Mouse (Mus musculus) T-helper 17 cell (primary cell): Measurements from ENCODE around the gene Slc3a2.
"Not testable (repeated sequence)": the region's sequence is repeated elsewhere in the genome, so short reads cannot be mapped to it uniquely, and the experiment has no call there.

Experiments used
- in situ Hi-C, 2 experiments: fragments of 300-600 bp; cut with MboI, MseI; formaldehyde crosslinking; loops; 1 replicate in 1 of 2; 2 replicates in 1 of 2; pipeline ENCODE4 v1.15.1; 2025; ENCODE audit warnings: high pct_unique_total_duplicates in 2 of 2

Slc3a2 gene

DNA sequence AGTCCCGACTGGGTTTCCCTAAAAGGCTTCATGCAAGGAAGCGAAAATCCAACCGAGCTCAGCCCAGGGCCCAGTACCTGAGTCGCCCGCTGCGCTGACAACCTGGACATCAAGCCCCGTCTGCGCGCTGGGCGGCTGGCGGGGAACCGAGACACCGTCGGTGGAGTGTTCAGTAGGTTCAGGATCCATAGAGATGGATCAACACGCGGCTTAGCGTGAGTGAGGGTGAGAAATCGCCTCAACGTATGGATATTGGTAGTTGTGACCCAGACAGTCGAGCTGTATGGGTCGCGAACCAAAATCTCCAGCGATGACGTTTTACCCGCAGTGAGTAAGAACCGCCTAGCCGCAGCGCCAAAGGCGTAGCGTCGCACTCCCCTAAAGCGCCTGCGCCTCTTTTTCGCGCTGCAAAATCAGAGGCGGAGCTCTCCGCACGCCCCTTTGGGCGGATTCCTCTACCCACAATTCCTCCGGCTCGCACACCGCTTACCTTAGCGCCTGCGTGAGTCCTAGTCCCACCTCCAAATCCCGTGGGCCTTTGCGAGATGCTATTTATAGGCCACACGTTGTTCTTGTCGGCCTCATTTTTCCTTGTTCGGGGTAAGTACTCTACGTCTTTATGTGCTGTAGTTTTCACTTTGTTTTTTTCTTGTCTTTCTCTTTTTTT, at the start of gene Slc3a2:
Slc3a2 (minus strand) TSS at position 463 of the 667 bp plus-strand sequence.
- in situ Hi-C loops = loop anchor here in 1 of 2 experiments (25.0 kb wide), 1 partner anchor 1236 kb away; the partner anchor contains the start of genes Atl3 and Rtn3

DNA sequence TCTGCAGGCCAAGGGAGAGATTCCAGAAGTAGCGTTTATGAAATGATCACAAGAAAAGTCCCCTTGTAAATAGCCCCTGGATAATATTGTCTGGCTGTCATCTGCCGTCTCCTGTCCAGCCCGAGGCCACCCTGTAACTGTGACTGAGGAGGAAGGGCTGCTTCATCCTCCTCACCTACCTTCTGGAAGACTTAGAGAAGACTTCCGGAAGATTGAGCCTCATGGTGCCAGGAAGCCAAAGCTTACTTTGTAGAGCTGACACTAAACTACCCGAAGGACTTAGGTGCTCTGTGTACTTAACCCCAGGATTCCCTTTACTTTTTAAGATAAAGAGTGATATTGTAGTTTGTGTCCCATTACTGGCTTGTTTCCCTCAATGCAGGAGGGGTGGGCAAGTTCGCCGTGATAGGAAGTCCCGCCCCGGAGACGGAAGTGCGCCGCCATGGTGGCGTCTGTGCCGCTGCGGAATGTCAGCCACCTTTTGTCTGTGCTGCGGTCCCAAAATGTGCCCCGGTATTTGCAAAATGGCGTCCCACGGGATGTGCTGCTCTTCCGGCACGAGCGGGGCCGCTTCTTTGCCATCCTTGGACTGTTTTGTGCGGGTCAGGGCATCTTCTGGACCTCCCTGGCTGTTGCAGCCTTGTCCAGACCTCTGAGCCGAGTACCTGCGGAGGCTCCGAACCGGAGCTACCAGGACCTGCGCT, 47.5 kb upstream of the Slc3a2 start, which contains the start of gene Tmem223:
Tmem223 (plus strand) TSS at position 430 of the 704 bp plus-strand sequence.
- in situ Hi-C loops = no loop called here

DNA sequence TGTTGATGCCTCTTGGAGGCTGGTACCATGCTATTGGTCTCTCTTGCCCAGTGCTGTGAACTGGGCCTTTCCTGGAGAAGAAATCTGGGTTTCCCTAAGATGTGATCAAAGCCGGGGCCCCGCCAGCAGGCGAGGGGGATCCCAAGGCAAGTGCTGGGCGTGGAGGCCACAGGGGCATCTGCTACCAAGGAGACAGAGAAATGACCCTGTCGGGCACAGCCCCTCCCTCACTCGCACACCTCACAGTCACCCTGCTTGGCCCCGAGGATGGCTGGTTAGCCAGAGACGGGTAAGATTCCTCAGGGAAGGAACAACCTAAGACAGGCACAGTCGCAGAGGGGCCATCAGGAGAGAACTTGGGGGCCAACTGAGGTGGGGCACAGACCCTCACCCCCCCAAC, 42.4 kb upstream of the Slc3a2 start:
- in situ Hi-C loops = no loop called here

GRCm38 (mm10) chr19:8763276-8763675, 40.1 kb upstream of the Slc3a2 start:
- in situ Hi-C loops = no loop called here

DNA sequence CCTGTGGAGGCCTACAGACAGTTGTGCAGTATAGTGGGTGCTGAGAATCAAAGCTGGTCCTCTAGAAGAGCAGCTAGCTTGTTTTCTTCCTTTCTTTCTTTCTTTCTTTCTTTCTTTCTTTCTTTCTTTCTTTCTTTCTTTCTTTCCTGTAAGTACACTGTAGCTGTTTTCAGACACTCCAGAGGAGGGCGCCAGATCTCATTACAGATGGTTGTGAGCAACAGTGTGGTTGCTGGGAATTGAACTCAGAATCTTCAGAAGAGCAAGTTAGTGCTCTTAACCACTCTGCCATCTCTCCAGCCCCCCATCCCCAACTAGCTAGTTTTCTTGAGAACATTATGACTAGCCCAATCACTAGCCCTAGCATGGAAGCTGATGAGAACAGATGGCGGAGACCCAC, 37.6 kb upstream of the Slc3a2 start:
- in situ Hi-C loops = no loop called here

GRCm38 (mm10) chr19:8758899-8759298, 35.7 kb upstream of the Slc3a2 start:
- in situ Hi-C loops = no loop called here

DNA sequence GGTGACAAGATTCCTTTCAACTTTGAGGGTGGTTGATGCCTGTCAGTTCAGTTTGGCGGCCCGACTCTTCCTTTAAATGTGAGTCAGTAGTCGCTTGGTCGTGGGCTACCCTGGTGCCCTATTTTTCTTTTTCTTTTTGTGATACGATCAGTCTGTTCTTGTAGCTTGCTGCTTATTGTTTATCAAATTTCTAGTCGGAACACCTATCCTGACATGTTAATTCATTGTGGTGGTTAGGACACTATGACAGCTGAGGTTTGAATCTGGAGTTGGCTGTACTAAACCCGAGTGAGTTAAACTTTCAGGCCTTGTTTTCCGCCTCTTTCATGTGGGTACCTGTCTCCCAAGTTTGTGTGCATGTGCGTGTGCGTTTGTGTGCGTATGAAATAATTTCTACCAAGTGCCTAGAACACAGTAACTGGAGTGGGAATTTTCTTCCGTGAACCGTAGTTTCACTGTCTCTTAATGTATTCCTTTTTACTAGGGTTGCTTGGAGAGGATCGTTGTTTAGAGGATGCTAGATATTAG, 34.4 kb upstream of the Slc3a2 start:
- in situ Hi-C loops = no loop called here

DNA sequence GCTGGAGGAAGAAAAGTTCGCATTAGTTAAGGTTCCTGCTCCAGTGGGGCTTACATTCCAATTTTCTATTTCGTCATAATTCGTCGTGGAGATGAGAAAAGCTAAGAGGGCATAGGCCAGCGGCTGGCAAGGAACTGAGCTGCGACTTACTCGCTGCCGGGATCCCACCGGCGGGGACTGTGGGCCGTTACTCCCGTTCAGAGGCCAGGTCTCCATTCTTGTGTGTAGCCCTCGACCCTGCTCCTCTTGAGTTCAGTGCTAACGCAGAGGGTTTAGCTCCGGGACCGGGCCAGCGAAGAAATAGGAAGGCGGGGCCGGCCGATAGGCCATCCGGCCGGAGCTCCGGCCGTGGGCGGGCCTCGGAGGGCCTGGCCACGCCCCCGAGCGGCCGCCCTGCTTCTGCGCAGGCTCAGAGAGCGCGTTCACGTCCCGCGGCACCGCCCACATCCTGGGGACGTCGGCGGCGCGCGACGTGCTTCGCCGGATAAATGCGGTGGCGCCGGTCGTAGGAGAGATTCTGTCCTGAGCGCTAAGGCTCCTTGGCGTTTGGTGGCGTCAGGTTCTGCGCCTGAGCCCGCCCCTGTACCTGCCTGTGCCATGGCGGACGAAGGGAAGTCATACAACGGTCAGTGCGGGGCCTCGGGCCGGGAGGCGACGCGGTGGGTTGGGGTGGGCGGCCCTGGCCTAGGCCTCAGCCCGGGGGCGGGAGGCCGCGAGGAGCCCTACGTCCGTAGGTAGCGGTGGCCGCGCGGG, 33.6 kb upstream of the Slc3a2 start, which contains the start of gene Nxf1:
Nxf1 (plus strand) TSS at position 439 of the 753 bp plus-strand sequence.
- in situ Hi-C loops = no loop called here

GRCm38 (mm10) chr19:8755652-8756051, 32.5 kb upstream of the Slc3a2 start:
- in situ Hi-C loops = no loop called here

GRCm38 (mm10) chr19:8747368-8747767, 24.2 kb upstream of the Slc3a2 start:
- in situ Hi-C loops = loop anchor here in 1 of 2 experiments (5.0 kb wide), 1 partner anchor 65 kb away; no protein-coding TSS in a partner anchor

DNA sequence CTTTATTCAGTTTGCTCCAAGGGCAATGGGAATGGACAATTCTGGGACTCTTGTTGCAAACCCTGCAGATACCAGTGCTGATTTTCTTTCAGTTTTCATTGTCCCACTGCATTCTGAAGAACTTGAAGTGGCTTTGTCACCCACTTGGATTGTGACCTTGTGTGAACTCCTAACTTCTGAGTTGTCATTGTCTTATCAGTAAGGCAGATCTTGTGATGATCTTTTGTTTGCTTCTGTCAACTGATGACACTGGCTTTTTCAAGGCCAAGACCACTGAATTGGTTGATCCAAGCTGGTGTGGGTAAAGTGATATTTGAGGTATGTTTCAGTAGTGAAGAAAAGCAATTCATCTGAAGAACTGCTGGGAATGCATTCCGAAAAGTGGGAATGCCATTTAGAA, 22.2 kb upstream of the Slc3a2 start:
- in situ Hi-C loops = loop anchor here in 1 of 2 experiments (5.0 kb wide), 1 partner anchor 67 kb away; no protein-coding TSS in a partner anchor

DNA sequence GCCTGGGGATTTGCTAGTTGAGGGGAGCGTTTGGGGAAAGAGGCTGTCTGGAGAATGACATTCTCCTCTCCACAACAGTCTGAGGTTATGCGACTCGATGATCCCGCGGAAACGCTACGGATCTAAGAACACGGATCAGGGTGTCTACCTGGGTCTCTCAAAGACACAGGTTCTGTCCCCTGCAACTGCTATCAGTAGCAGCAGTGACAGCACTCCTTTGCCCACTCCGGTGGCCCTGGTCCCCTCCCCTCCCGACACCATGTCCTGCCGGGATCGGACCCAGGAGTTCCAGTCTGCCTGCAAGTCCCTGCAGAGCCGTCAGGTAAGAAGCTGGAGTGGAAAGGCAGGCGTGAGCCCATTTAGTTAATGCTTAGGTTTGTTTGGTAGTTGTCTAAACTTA, 19.0 kb upstream of the Slc3a2 start:
- in situ Hi-C loops = no loop called here

DNA sequence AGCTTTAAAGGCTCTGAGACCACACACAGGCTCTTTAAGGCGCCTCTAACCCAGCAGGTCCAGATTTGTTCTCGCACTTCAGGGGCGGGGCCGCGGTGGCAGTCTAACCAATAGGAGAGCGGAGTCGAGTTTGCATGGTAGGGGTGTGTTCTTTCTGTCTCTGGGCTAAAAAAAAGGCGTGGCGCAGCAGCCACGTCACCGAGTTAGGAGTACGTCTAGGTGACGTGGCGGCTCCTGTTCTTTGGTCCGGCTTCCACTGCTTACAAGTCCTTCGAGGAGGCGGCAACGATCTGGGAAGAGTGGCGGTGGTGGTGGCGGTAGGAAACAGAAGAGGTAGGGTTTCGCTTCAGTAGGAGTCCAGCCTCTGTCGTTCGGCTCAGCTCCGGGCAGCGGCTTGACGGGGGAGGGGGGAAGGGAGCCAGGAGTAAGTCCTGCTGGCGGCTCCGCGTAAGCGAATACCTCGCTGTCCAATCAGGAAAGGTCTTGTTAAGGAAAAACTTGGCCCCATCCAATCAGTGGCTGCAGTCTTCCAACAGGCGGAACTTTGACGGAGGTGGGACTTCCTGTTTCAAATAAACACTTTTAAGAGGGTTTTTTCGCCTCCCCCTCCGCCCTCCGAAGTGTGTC, 18.2 kb upstream of the Slc3a2 start, which contains the start of gene Stx5a:
Stx5a (plus strand) TSS at position 171 of the 627 bp plus-strand sequence.
- in situ Hi-C loops = no loop called here

- in situ Hi-C loops = no loop called here
Measured at GRCm38 (mm10) chr19:8740603-8741002, 17.4 kb upstream of the Slc3a2 start, which contains the start of gene 1700092M07Rik. TSS of gene 1700092M07Rik (plus strand) at chr19:8740718.

GRCm38 (mm10) chr19:8739646-8740045, 16.5 kb upstream of the Slc3a2 start:
- in situ Hi-C loops = no loop called here

- in situ Hi-C loops = no loop called here
Measured at GRCm38 (mm10) chr19:8738911-8739310, 15.7 kb upstream of the Slc3a2 start.

GRCm38 (mm10) chr19:8736160-8736467, 12.9 kb upstream of the Slc3a2 start:
- in situ Hi-C loops = no loop called here

GRCm38 (mm10) chr19:8735389-8736159, 12.4 kb upstream of the Slc3a2 start, which contains the start of gene Wdr74:
TSS of gene Wdr74 (plus strand) at chr19:8735827.
- in situ Hi-C loops = no loop called here

GRCm38 (mm10) chr19:8734334-8734733, 11.2 kb upstream of the Slc3a2 start:
- in situ Hi-C loops = no loop called here

DNA sequence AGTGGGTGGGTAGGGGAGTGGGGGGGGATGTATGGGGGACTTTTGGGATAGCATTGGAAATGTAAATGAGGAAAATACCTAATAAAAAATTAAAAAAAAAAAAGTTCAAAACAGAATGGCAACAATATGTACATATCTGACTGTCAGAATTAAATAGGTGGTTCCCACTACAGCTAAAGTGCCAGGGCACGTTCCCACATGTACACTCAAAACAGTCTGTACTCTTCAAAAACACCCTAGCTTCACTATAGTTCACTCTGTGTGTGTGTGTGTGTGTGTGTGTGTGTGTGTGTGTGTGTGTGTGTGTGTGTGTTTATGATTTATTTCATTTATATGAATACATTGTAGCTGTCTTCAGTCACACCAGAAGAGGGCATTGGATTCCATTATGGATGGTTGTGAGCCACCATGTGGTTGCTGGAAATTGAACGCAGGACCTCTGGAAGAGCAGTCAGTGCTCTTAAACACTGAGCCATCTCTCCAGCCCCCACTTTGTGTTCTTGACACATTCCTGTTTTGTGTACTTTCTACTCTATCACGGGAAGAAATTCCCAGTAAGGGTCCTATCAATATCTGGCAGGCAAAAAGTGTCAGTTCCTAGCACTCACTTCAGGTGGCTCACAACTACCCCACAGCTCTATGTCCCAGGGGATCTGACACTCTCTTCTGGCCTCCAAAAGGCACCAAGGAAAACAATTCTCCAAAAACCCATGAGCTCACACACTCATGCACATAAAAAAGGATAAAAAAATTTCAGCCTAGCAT, 5.3 kb upstream of the Slc3a2 start:
- in situ Hi-C loops = not testable (repeated sequence)
